9 mouse cellular contexts compared by ENCODE assay signal in genomic region chr16:93935009-93935408, GRCm38 (mm10). TPM values are rescaled to one million over a fixed set of nuclear protein-coding genes. Genes with fewer than 3 reads are reported as not detected.
DNase-seq lines count a peak whose midpoint lies in the region; ATAC-seq lines count a peak whose summit lies in the region.
"Had no signal": no experiment of that assay in that cellular context is flagged by ENCODE, and none has a peak within 500 bp of the region (broad histone marks: within the 10 kb centered on the region; RNA-seq: fewer than 3 reads in every experiment).

No protein-coding gene starts in this region.

- H3K4me1 ChIP-seq in heart, embryonic 16.5 days (ENCODE audit: control insufficient read depth, insufficient read depth, low read length) = peaks cover 5% of the 10 kb centered on the region
- H3K4me1 ChIP-seq in liver, embryonic 15.5 days (replicated peaks) = 0 out of 2 replicates have a peak, but pooled peaks cover 12% of the 10 kb centered on the region
- H3K4me1 ChIP-seq in hindbrain, embryonic 13.5 days (replicated peaks) = peaks cover 11% of the 10 kb centered on the region; the same call in 1 of the 2 replicates

- H3K4me3 ChIP-seq in heart, embryonic 16.5 days (ENCODE audit: low read length) = peak overlapping the region; percentile 17
- no peak overlapping the region for H3K4me3 ChIP-seq in liver, embryonic 15.5 days (replicated peaks)
- H3K4me3 ChIP-seq in hindbrain, embryonic 13.5 days = no peak overlapping the region

- H3K27ac ChIP-seq in heart, embryonic 16.5 days (ENCODE audit: low read length) = no peak overlapping the region
- no peak overlapping the region for H3K27ac ChIP-seq in liver, embryonic 15.5 days (replicated peaks)
- H3K27ac ChIP-seq in hindbrain, embryonic 13.5 days = no peak overlapping the region

- peaks cover 34% of the 10 kb centered on the region for H3K27me3 ChIP-seq in heart, embryonic 16.5 days (ENCODE audit: control insufficient read depth, insufficient read depth, low read length)
- peaks cover 32% of the 10 kb centered on the region for H3K27me3 ChIP-seq in liver, embryonic 15.5 days
- peaks cover 52% of the 10 kb centered on the region for H3K27me3 ChIP-seq in hindbrain, embryonic 13.5 days

- peak overlapping the region; percentile 42 for H3K4me2 ChIP-seq in heart, embryonic 16.5 days (ENCODE audit: low read depth, low read length)
- peak overlapping the region; percentile 20; the same call in 1 of the 2 replicates for H3K4me2 ChIP-seq in liver, embryonic 15.5 days
- no peak overlapping the region for H3K4me2 ChIP-seq in hindbrain, embryonic 13.5 days

- no peak for ATAC-seq in heart, embryonic 16.5 days (replicated peaks; ENCODE audit: extremely low read depth, insufficient read depth, low FRiP score)
- ATAC-seq in liver, embryonic 15.5 days (ENCODE audit: insufficient read depth) = no peak
- no peak for ATAC-seq in hindbrain, embryonic 13.5 days (ENCODE audit: low FRiP score)
- ATAC-seq: forebrain, postnatal 0 days had no signal

- H3K9me3 ChIP-seq in heart, embryonic 16.5 days (replicated peaks; ENCODE audit: control insufficient read depth, low read length) = no peaks in the 10 kb centered on the region
- no peaks in the 10 kb centered on the region for H3K9me3 ChIP-seq in liver, embryonic 15.5 days (replicated peaks)
- no peaks in the 10 kb centered on the region for H3K9me3 ChIP-seq in hindbrain, embryonic 13.5 days

- DNase-seq in heart, adult 8-10 months (ENCODE audit: low spot score) = no peak
- DNase-seq in CD4-positive helper T cell, adult 2 months (ENCODE audit: low read depth, low spot score) = peak; percentile 45
- DNase-seq in R1 (ENCODE audit: low read depth, low spot score) (peak; percentile 18), adipocyte (ENCODE audit: low spot score) (no peak)
- no peak for DNase-seq in cerebellum, postnatal 36 days
- DNase-seq: forebrain, postnatal 0 days had no signal

- no peaks in the 10 kb centered on the region for H3K36me3 ChIP-seq in heart, embryonic 16.5 days (ENCODE audit: control insufficient read depth, insufficient read depth)
- no peaks in the 10 kb centered on the region for H3K36me3 ChIP-seq in liver, embryonic 15.5 days (replicated peaks)
- H3K36me3 ChIP-seq in hindbrain, embryonic 13.5 days = no peaks in the 10 kb centered on the region

- no peak overlapping the region for H3K9ac ChIP-seq in heart, embryonic 16.5 days (ENCODE audit: low read length)
- H3K9ac ChIP-seq in liver, embryonic 15.5 days = no peak overlapping the region
- H3K9ac ChIP-seq in hindbrain, embryonic 13.5 days = no peak overlapping the region
- H3K9ac ChIP-seq: forebrain, postnatal 0 days had no signal

- WGBS in heart, embryonic 16.5 days = 17% methylated on average over 7 of the region's 7 CpGs
- 18% methylated on average over 7 of the region's 7 CpGs for WGBS in liver, embryonic 15.5 days (ENCODE audit: insufficient replicate concordance)
- WGBS in hindbrain, embryonic 13.5 days = 19% methylated on average over 7 of the region's 7 CpGs

RNA-seq across cellular contexts. Expression of gene Chaf1b, which starts 51.3 kb away (rescaled TPM):
- polyA plus RNA-seq in heart, embryonic 16.5 days (2015; fragmentation: Nextera tagmentation; extraction: Ambion mirVana) = 36.6 and 40.8 TPM in 2 replicates
- total RNA-seq in heart, adult 8-10 months (2022) = 1 to 10 TPM in 1 of 4 experiments, under 1 TPM in 3; 0.60 to 1.5 (median 0.75) TPM
- polyA plus RNA-seq in liver, embryonic 15.5 days (2015; fragmentation: Nextera tagmentation; extraction: Ambion mirVana) = 40.1 and 40.3 TPM in 2 replicates
- polyA plus RNA-seq in hindbrain, embryonic 13.5 days (2015; fragmentation: Nextera tagmentation; extraction: Ambion mirVana) = 21.4 and 26.5 TPM in 2 replicates

Comparison
In these comparisons a context has a peak if more than half of its experiments do, and no peak if none do; other contexts are left out.
1. DNase-seq: peak in CD4-positive helper T cell, adult 2 months (single experiment) and R1 (single experiment); none in heart, adult 8-10 months (single experiment), cerebellum, postnatal 36 days (0 of 2) and adipocyte (single experiment).